Mouse (Mus musculus) kidney, postnatal 0 days (tissue): ENCODE results near the gene Zfp617. TPM values are rescaled to one million over a fixed set of nuclear protein-coding genes. Genes with fewer than 3 reads are reported as not detected.
"Not testable (repeated sequence)": the region's sequence is repeated elsewhere in the genome, so short reads cannot be mapped to it uniquely, and the experiment has no call there.

Source experiments
- ATAC-seq: fragments of 200-750 bp; cut with Nextera tagmentation; replicated peaks from 2 replicates; pipeline ENCODE4 v1.8.0; 2017; ENCODE audit warnings: low read depth, moderate number of reproducible peaks, moderate TSS enrichment, moderate library complexity; ENCODE audit not compliant: low FRiP score
- DNase-seq: peaks from one replicate; pipeline ENCODE4 v3.0.0-alpha.2; 2016; ENCODE audit warnings: low spot score
- H3K27ac ChIP-seq: fragments of 300-500 bp; sonication (generic); 2 replicates; pipeline ENCODE4 v1.5.1; 2014; ENCODE audit warnings: mild to moderate bottlenecking
- H3K27me3 ChIP-seq: fragments of 300-500 bp; sonication (generic); 2 replicates; pipeline ENCODE4 v1.6.1; 2014; ENCODE audit warnings: low read length, mixed read lengths; ENCODE audit not compliant: insufficient read depth
- H3K36me3 ChIP-seq: fragments of 300-500 bp; sonication (generic); 2 replicates; pipeline ENCODE4 v1.6.1; 2014; ENCODE audit warnings: low read length, mixed read lengths; ENCODE audit not compliant: insufficient read depth
- H3K4me1 ChIP-seq: fragments of 300-500 bp; sonication (generic); replicated peaks from 2 replicates; pipeline ENCODE4 v1.6.1; 2014; ENCODE audit warnings: antibody characterized with exemption, low read length, mixed read lengths; ENCODE audit not compliant: insufficient read depth
- H3K4me2 ChIP-seq: fragments of 300-500 bp; sonication (generic); 2 replicates; pipeline ENCODE4 v1.6.1; 2014; ENCODE audit warnings: mild to moderate bottlenecking, low read length, moderate library complexity, mixed read lengths
- H3K4me3 ChIP-seq: fragments of 300-500 bp; sonication (generic); replicated peaks from 2 replicates; pipeline ENCODE4 v1.5.1; 2014; ENCODE audit warnings: low read depth, low read length
- H3K9ac ChIP-seq: fragments of 300-500 bp; sonication (generic); 2 replicates; pipeline ENCODE4 v1.6.1; 2014; ENCODE audit warnings: low read depth, low read length
- H3K9me3 ChIP-seq: fragments of 300-500 bp; sonication (generic); replicated peaks from 2 replicates; pipeline ENCODE4 v1.6.1; 2016; ENCODE audit warnings: low read length, inconsistent platforms, mixed read lengths
- CTCF ChIP-seq: IDR thresholded peaks from 2 replicates; pipeline ENCODE4 v1.5.1; 2016; ENCODE audit warnings: antibody characterized with exemption, low read depth, mild to moderate bottlenecking, moderate library complexity
- WGBS: fragments of 180-500 bp; shearing (Covaris S2); extraction: QIAGEN DNeasy Blood & Tissue Kit; methylation state at CpG from one replicate; pipeline ENCODE4 v1.1.7; 2014; 5-methylcytosine and 5-hydroxymethylcytosine counted together
- polyA plus RNA-seq: library from polyadenylated mRNA; unstranded; fragments of >200 nt; fragmentation: Nextera tagmentation; extraction: Ambion mirVana; gene quantifications from 2 replicates; pipeline ENCODE4 v1.2.1, GENCODE M21; 2015

Gene Zfp617
- 13.6 and 17.3 TPM in 2 replicates for polyA plus RNA-seq

DNA sequence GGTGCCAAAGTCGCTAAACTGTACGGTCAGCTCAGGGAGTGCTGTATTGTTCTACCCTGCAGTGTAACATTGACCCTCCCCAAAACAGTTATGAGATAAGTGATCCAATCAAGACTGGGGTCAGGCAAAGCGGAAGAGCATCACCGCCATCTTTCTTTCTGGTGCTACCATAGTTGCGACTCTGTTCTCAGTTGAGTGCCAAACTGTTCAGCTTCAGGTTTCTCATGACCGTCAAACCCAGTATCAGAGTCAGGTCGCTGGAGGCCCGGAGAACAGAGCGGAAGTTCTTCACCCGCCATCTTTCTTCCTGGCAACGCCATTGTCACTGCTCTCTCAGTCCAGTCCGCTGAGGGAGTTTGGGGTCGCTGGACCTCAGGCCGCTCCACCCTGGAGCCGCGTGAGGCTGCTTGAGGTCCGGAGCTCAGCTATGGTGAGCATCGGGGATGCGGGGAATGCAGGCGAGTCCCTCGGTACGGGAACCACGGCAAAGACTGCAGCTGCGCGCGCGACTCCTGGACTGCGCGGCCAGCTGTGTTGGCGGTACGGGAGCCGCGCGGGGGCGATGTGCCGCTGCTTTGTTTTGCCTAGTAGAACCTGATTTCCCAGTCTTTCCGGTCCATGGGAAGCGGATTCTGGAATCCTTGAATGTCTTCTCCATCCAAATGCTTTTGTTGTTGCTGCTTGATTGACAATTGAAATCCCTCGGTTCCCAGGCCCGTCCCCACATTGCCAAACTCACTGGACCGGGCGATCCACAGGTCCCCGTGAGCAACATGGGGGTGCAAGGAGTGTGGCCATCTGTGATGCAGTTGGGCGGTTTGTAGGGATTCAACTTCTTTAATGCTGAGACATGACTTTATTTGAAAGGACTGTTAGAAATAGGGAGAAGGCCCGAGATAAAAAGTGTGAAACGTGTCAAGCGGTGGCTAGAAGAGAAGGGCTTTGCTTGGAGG is at the start of gene Zfp617, which contains the start of gene Zfp882:
Zfp617 (plus strand) TSS at position 327 of the 953 bp plus-strand sequence.
Zfp882 (plus strand) TSS at position 300 of the 953 bp plus-strand sequence.
- peak within 1 kb of the TSS; percentile 72 for H3K4me2 ChIP-seq
- ATAC-seq, result peak; percentile 94
- 7% methylated on average over 47 of the region's 47 CpGs for WGBS
- peak within 1 kb of the TSS; percentile 92 for H3K9ac ChIP-seq
- H3K9me3 ChIP-seq, result no peaks in the 10 kb centered on the region
- H3K4me3 ChIP-seq, result peak within 1 kb of the TSS; percentile 88
- TF ChIP-seq CTCF, result peak; percentile 72
- no peaks in the 10 kb centered on the region for H3K27me3 ChIP-seq
- peaks cover 3% of the 10 kb centered on the region; the same call in 1 of the 2 replicates for H3K36me3 ChIP-seq
- 0 out of 2 replicates have a peak, but pooled peaks cover 5% of the 10 kb centered on the region for H3K4me1 ChIP-seq
- peak; percentile 94 for DNase-seq
- H3K27ac ChIP-seq, result peak within 1 kb of the TSS; percentile 99

DNA sequence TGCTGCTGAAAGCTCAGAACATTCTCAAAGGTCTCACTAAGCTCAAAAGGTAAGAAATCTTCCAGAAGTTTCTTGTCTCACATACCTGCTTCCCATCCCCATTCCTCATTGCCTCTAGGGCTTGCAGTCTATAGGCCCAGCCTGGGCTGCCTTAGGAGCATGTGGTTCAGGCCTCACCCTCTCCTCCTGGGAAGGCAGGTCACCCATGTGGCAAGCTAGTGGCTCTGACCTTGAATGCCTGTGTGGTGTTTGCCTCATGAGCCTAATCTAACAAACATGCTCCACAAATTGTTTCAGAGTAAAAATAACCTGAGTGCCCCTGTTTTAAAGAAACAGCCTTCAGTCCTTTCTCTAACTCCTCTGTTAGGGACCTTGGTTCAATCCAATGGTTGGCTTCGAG is 46.9 kb upstream of the Zfp617 start:
- not testable (repeated sequence) for DNase-seq, H3K27ac ChIP-seq

DNA sequence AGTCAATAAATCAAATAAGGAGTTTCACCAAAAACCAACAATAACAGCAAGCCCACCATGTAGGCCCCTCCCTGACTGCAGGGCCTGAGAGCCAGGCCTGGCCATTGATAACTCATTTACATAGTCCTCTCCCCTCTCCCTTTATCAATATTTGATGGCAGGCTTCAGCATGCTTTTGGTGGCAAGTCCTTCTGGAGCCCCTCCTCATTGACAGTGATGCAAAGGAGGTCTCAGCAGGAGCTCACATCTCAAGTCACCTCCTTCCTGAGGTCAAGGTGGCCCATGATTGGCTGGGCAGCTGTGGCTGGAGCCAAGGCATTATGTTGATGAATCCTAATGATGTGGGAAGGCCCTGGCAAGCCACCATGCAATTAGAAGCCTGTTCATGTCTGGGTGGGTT is 46.4 kb upstream of the Zfp617 start:
- not testable (repeated sequence) for H3K4me3 ChIP-seq, H3K27ac ChIP-seq, H3K9ac ChIP-seq, ATAC-seq, H3K36me3 ChIP-seq, H3K9me3 ChIP-seq, DNase-seq, H3K4me1 ChIP-seq, H3K27me3 ChIP-seq, H3K4me2 ChIP-seq

More for the DNA sequence above, 46.9 kb upstream of the Zfp617 start:
- not testable (repeated sequence) for H3K9me3 ChIP-seq, H3K4me3 ChIP-seq, H3K36me3 ChIP-seq, H3K4me1 ChIP-seq, ATAC-seq, H3K9ac ChIP-seq, H3K27me3 ChIP-seq, H3K4me2 ChIP-seq
- WGBS, result 67% methylated on average over 1 of the region's 1 CpGs

DNA sequence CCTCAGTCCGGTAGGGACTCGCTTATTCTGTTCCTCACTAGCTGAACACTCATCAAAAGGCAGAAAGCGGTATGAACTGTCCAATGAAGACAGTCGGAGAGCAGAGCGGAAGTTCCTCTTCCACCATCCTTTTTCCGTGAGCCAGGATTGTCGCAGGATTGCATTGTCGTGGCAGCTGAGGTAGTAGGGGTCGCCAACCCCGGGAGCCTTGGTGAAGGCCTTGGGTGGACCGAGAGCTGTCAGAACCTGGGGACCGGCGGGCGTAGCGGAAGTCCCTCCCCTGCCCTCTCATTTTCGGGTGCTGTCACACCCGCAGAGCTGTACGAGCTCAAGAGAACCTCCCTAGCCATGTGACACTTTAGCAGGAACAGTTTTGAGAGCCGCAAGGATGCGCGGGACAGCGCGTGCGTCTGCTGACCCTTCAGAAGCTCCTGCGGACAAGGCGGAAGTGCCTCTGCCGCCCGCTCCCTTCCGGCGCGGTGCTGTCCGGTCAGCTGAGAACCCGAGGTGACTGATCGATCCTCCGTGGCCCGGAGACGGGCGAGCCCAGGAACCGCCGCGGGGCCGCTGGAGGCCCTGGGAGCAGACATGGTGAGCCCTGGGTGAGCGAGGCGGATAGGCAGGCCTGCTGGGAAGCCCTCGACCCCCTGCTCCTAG is 26.7 kb upstream of the Zfp617 start, which contains the start of gene Zfp709:
Zfp709 (plus strand) TSS at position 402 of the 657 bp plus-strand sequence.
- Histone ChIP-seq H3K36me3 (no peaks in the 10 kb centered on the region), H3K4me3 (peak within 1 kb of the TSS; percentile 67), H3K4me2 (peak within 1 kb of the TSS; percentile 96), H3K27me3 (no peaks in the 10 kb centered on the region), H3K4me1 (peaks cover 6% of the 10 kb centered on the region; the same call in 1 of the 2 replicates), H3K27ac (peak within 1 kb of the TSS; percentile 83), H3K9ac (peak within 1 kb of the TSS; percentile 85), H3K9me3 (peaks cover 14% of the 10 kb centered on the region; the same call in 1 of the 2 replicates)
- WGBS, result 6% methylated on average over 45 of the region's 45 CpGs
- peak; percentile 93 for ATAC-seq
- TF ChIP-seq CTCF, result no peak
- peak; percentile 85 for DNase-seq

DNA sequence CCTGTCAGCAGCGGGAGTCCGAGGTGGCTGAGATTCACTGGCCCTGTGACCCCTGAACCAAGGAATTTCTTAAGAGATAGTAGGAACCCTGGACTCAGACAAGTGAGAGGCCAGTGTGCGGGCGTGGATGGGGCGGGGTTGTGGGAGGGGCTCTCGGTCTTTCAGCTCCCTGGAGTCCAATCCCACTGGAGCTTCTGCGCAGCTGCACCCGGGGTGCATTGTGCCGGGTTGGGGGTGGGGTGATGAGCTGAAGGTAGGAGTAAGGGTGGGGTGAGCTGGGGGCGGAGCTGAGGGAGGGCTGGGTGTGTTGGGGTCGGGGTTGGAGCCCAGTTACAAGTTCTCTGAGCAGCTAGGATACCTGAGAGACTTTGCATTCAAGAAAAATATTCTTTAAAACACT is 7.8 kb upstream of the Zfp617 start:
- H3K4me1 ChIP-seq, H3K4me3 ChIP-seq, H3K27me3 ChIP-seq, H3K9me3 ChIP-seq, H3K36me3 ChIP-seq, H3K9ac ChIP-seq, ATAC-seq, DNase-seq, H3K4me2 ChIP-seq, H3K27ac ChIP-seq: not testable (repeated sequence)
- WGBS, result 52% methylated on average over 11 of the region's 11 CpGs

DNA sequence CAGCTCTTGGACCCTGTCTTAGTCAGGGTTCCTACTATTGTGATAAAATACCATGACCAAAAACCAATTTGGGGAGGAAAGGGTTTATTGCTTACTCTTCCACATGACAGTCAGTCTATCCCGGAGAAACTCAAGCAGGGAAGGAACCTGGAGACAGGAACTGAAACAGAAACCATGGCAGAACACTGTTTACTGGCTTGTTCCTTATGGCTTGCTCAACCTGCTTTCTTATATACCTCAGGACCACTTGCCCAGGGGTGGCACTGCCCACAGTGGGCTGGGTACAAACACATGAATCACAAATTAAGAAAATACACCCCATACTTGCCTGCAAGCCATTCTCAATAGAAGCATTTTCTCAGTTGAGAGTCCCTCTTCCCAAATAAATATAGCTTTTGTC is 5.4 kb upstream of the Zfp617 start:
- H3K9ac ChIP-seq, ATAC-seq, H3K36me3 ChIP-seq, H3K9me3 ChIP-seq, H3K4me1 ChIP-seq, H3K27ac ChIP-seq, H3K4me2 ChIP-seq, H3K27me3 ChIP-seq, DNase-seq, H3K4me3 ChIP-seq: not testable (repeated sequence)
- WGBS, result 67% methylated on average over 1 of the region's 1 CpGs
